Mouse (Mus musculus) fat pad, adult 2 months (tissue): ENCODE results near the gene Scap.

Experiments used
- DNase-seq: peaks from one replicate; pipeline ENCODE4 v3.0.0-alpha.2; 2011; ENCODE audit warnings: low read depth, low spot score; ENCODE audit errors: extremely low read depth

The Scap gene

GRCm38 (mm10) chr9:110333135-110333895, at the start of gene Scap:
Gene Scap, plus strand, starts transcription at chr9:110333288.
- no peak for DNase-seq

GRCm38 (mm10) chr9:110284075-110284697, 48.9 kb upstream of the Scap start:
- no peak for DNase-seq

GRCm38 (mm10) chr9:110287321-110287924, 45.7 kb upstream of the Scap start:
- no peak for DNase-seq

- DNase-seq: no peak
Measured at GRCm38 (mm10) chr9:110293254-110293718, 39.8 kb upstream of the Scap start.

- DNase-seq: no peak
Measured at GRCm38 (mm10) chr9:110293873-110294415, 39.1 kb upstream of the Scap start.

GRCm38 (mm10) chr9:110294786-110295185, 38.3 kb upstream of the Scap start:
- no peak for DNase-seq

GRCm38 (mm10) chr9:110296867-110297627, 36.0 kb upstream of the Scap start:
- DNase-seq: no peak

- DNase-seq: no peak
Measured at GRCm38 (mm10) chr9:110304516-110304915, 28.6 kb upstream of the Scap start.

GRCm38 (mm10) chr9:110304969-110305651, 28.0 kb upstream of the Scap start, which contains the start of gene Elp6:
Gene Elp6, plus strand, starts transcription at chr9:110305173.
- no peak for DNase-seq

GRCm38 (mm10) chr9:110306371-110306770, 26.7 kb upstream of the Scap start:
- peak; percentile 99 for DNase-seq

- peak; percentile 93 for DNase-seq
Measured at GRCm38 (mm10) chr9:110314706-110315105, 18.4 kb upstream of the Scap start.

GRCm38 (mm10) chr9:110315410-110315809, 17.7 kb upstream of the Scap start:
- no peak for DNase-seq

- peak; percentile 89 for DNase-seq
Measured at GRCm38 (mm10) chr9:110315904-110316303, 17.2 kb upstream of the Scap start.

- no peak for DNase-seq
Measured at GRCm38 (mm10) chr9:110316503-110316902, 16.6 kb upstream of the Scap start.

GRCm38 (mm10) chr9:110320769-110321168, 12.3 kb upstream of the Scap start:
- DNase-seq: no peak

- DNase-seq: no peak
Measured at GRCm38 (mm10) chr9:110322972-110323371, 10.1 kb upstream of the Scap start.

GRCm38 (mm10) chr9:110324181-110324580, 8.9 kb upstream of the Scap start:
- no peak for DNase-seq

GRCm38 (mm10) chr9:110328178-110328577, 4.9 kb upstream of the Scap start:
- DNase-seq: no peak

- no peak for DNase-seq
Measured at GRCm38 (mm10) chr9:110328946-110329630, 4.0 kb upstream of the Scap start.

GRCm38 (mm10) chr9:110329655-110330054, 3.4 kb upstream of the Scap start:
- DNase-seq: no peak
